Mouse (Mus musculus): Measurements from ENCODE around the gene Tnfsf15.

The Tnfsf15 gene

DNA sequence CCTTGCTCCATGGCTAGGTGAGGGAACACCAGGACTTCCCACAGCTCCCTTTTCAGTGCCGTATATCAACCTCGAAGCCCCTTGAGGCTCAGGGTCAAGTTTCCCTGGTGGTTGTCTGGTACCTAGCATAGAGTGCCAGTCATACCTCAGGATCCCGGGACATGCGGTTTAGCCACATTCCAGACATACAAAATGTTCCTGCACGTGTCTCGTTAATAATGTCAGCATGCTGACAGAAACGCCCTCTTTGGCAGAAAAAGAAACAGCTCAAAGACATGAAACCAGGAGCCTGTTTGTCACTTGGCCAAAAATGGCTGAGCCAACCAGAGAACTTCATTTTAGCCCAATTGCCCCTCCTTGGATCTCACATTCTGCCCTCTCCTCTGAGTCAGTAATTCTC lies 2.8 kb downstream of the Tnfsf15 start:
- DNase-seq (ENCODE audit: low read depth), result no peak

DNA sequence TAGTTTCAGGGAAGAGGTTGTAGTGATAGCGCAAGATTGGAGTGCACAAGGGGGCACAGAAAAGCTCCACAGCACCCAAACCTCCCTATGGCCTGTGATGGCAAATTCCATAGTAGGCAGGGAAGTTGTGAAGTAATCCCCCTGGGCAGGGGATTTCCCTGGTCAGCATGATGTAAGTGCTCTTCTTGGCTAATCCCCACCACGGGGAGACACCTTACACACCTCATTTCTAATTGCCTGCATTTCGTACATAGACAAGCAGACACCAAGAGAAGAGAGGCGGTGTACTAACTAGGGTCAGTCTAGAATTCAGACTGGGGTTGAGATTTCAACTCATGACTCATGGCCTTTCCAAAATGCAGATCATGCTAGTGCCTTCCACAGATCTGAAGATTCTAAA lies 4.2 kb downstream of the Tnfsf15 start:
- no peak for DNase-seq (ENCODE audit: low read depth)

DNA sequence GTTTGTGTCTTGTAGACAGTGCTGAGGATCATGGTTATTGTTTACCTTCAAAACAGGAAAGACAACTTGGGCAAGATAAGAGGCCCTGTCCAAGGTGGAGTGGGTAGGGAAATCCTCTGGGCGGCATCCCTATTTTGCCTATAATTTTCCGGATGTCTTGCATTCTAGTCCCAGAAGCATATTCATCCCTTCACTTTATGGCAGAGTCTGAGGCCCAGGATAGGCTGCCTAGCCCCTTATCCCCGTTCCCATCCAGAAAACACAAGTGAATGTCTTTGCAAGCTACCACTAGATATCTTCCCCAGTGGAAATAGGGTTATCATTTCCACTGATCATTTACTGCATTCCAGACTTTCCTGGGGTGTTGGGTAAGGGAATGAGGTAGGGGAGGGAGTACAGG lies 4.9 kb downstream of the Tnfsf15 start:
- no peak for DNase-seq (ENCODE audit: low read depth)

DNA sequence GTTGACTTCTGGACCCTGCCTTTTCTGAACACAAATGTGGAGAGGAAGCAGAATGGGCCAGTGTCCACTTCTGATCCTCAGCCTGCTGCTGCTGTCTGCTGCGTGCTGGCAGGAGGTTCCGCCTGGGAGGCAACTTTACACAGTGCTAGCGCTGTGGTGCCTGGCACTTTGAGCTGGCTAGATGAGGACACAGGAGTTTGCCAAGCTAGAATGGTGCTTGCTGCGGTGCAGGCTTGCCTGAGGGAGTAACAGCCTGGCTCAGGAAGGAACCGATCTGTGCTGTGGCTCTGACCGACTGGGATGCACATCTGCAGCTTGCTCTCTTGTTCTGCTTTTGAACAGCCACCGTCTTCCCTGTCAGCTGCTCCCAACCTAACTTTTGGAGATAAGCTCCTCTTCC lies 5.4 kb downstream of the Tnfsf15 start:
- no peak for DNase-seq (ENCODE audit: low read depth)

DNA sequence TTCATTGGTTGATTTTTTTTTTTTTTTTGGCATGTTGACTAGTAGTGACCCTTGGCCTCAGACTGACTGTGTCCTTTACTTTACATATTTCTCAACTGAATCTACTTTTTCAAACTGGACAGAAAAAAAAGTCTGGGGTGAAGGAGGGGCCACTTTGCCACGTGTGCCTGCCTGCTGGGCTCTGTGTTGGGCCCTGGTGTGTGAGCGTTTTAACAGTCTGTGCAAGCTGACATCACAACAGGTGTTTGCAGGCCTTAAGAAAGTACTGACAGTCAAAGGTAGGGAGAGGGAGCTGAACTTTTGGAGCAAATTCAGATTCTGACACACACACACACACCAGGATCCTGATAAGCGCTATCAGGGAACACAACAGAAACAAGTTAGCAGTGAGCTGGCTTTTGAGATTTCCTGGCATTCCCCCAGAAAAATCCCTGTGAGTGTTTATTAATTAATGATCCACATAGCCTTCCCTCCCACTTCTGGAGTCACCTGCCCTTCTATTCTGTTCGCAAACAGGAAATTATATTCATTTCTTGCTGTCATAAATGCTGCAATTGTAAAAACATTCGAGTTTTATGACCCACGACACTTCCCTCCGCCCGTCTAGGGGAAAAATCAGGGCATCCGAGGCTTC lies 6.4 kb downstream of the Tnfsf15 start:
- DNase-seq (ENCODE audit: low read depth), result no peak

DNA sequence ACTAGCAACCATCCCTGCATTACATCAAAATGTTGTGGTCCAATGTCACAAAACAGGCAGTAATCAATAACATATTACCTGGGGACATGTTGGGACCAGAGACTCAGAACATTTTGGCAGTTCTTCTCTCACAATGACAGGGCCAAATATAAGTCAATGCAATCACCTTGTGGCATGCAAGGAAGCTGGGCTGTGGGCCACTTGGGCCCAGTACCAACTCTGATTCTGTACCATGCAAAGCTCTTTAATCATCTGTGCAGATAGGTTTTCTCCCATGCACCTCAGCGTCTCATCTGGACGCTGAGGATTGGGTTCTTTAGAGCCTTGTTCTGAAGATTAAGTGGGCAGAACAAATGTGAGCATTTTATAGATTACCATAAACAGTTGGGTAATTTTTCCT lies 13.6 kb downstream of the Tnfsf15 start:
- DNase-seq (ENCODE audit: low read depth), result no peak

DNA sequence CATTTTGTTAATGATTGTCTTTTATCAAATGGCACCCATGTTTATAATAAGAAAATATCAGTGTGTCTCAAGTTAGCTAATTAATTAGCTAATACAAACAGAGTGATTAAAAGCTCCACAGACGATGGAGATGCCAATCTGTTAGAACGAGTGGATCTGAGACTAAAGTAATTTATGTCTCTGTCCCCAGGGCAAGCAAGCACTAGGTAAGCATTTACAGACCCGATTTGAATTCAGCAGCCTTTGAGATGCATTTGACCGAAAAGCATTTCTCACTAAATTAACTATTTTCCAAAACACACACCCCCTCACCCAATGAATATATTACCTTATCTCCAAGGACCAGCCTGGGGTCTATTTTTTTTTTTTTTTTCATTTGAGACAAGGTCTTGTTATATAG lies 18.2 kb downstream of the Tnfsf15 start:
- no peak for DNase-seq (ENCODE audit: low read depth)

DNA sequence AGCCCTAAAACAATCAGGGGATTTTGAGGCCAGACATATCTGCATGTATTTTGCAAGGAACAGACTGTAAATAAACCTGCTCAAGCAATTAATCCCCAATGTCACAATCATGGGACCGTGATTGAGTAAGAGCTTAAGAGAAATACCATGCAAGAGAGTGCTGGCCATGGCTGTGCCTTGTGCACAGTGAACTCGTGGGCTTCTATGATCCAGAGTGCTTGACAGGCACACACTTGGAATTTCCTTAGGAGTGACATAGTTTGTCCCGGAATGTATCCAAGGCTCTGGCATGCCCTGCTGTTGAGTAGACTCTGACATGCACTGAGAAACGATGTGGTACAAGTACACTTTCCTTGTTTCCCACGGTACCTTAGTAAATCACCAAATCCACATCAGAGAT lies 18.9 kb downstream of the Tnfsf15 start:
- no peak for DNase-seq (ENCODE audit: low read depth)

DNA sequence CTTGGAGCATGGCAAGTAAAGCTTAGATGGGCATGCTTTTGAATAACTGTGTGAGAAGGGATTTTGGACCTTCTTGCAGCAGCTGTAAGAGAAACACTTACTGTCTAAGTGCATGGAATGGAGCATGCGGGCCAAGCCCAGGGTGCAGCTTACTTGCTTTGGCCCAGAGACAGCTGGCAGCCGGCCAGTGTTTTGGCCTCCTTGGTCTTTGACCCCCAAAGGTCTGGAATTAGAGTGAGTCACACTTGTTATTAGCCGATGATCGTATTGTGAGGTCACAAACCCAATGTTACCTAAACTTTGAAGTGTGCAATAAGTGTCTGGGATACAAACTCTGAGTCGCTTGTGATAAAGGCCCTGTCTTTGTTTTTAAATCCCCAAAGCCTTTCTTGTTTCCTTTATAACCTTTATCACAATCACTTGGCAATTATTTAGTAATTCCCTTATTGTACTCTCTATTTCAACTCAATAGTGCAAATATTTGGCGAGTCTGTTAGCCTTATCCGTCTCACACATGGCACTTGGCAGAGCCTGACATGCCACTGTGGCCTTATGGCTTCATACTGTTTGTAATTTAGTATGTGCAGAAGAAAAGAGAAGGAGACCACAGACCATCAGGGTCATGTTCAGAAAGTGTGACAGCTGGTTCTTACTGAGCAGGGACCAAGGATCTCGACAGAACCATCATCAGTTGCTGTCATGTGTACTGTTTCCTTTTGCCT lies 26.8 kb downstream of the Tnfsf15 start:
- no peak for DNase-seq (ENCODE audit: low read depth)

DNA sequence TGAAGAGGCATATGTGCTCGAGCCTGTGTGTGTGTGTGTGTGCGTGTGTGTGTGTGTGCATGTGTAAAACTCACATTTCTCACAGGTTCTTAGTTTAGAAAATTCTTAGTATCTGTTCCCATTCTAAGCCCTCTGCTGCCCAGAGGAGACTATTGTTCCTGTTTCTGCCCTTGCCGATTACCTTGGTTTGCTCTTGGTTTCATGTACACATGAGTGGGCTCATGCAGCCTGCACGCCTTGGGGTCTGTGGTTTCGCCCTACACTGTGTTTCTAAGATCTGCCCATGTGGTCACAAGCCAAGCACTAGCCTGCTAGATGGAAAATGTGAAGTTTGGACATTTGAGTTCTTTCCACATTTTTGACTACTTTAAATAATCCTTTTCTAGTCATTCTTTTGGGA lies 33.0 kb downstream of the Tnfsf15 start:
- DNase-seq (ENCODE audit: low read depth), result no peak

DNA sequence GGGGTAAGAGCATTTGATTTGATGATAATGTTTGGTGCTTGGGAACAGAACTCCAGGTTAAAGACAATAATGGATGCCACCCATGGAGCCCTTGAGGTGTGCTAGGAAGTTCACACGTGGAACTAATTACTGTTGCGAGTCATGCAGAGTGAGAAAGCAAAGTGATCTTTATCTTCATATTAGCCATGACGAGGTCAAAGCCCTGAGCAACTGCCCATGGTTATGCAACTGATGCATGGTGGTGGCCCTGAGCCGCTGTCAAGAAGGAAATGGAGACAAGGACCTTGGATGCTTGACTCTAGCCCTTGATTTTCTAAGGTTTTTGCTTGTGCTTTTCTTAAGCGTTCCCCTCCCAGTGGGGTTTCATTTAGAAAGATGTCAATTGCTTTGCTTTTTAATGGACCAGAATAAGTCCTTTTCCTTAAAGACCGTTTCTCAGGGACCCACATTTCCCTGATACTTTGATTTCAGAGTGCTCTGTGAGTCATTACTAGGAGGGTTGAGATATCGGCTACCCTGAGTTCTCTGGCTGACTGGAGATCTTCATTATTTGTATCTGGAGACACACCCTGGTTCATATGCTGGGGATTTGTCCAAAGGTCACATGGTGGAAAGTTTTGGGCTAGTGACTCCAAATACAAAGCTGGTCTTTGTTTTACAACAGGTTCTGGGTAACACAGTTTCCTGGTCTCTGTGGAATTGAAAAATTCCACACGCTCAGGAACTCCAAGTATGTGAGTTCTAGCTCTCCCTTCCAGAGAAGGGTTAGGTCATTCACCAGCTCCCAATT lies 34.3 kb downstream of the Tnfsf15 start:
- no peak for DNase-seq (ENCODE audit: low read depth)

DNA sequence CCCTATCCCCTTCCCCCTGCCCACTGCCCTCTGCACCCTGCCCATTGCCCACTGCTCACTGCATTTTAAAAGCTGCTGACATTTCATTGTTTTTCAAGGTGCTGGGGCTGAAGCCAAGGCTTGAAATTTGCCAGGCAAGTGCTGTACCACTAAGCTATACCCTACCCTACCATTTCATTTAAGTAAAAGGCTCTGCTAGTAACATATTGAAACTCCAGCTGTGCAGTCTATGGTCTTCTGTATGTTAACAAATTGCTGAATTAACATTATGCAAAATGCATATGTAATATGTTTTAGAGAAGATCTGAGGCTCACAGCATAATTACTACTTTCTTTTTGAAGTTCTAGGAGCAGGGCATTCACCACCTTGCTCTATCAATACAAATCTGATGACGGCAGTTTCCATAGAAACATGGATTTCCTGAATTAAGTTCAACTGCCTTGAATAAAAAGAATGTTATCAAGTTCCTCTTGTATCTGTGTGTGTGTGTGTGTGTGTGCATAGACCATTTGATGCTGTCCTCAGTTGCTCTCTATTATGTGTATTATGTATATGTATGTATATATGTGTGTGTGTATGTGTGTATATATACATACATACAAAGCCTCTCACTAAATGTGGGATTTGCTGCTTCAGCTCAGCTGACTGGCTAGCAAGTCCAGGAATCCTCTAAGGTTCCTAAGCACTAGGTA lies 38.5 kb downstream of the Tnfsf15 start:
- no peak for DNase-seq (ENCODE audit: low read depth)

DNA sequence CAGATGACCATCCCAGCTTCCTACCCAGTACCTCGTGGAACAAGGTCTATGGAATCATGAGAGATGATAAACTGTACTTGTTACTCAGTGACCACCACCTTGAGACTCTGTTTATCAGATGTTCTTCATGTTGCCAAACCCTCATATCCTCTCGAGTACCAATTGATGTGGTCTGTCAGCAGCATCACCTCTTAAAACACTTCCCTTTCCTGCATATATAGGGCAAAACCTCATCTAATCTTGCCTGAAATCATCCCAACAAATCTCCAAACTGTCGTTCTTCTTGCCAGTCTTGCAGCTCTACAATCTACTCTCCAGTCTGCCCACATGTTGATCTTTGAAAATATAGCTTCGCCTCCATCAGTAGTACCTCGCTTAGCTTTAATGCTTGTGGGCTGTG lies 40.7 kb downstream of the Tnfsf15 start:
- no peak for DNase-seq (ENCODE audit: low read depth)

DNA sequence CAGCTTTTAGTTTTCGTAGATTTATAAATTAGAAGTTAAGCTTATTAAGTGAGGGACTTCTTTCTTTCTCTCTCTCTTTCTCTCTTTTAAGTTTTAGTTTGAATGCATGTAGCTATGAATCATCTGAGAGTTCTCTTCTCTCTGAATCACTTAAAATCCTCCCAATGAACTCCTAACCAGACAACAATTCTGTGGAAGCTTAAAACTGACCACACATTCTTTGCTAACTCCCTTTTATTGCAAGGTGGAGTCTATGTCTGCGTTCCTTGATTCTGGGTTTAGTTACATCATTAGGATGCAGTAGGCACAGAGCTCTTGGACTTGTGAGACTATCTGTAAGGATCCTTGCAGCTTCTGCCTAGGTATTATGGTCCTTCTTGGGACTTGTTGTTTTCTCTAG lies 41.2 kb downstream of the Tnfsf15 start:
- DNase-seq (ENCODE audit: low read depth), result no peak

DNA sequence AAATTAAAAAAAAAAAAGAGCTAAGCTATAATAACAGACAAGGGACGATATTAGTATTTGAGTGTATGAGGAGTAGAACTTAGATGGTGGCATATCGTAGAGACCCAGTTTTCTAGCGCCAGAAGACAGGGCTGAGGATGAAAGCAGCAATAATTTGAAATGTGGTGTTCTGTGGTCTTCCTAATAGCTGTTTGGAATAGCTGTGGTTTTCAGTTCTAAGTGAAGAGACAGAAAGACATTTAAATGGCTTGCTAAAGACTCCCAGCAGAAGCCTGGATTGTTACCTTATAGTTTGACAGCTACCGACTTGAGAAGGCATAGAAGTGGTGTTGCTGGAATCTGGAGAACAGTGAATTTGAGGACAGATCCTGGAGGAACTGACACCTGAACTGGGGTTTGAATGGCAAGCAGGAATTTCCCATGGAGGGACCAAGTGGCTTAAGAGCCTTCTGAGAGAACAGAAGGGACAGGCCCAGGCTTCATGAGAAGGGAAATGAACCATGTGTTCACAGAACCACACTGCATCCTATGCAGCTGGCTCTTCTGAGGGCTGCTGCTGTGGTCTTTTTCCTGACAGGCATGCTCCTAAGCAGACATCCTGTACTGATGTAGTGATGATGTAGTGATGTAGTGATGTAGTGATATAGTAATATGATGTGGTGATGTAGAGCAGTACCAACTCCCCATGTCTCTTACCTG lies 42.8 kb downstream of the Tnfsf15 start:
- DNase-seq (ENCODE audit: low read depth), result no peak

DNA sequence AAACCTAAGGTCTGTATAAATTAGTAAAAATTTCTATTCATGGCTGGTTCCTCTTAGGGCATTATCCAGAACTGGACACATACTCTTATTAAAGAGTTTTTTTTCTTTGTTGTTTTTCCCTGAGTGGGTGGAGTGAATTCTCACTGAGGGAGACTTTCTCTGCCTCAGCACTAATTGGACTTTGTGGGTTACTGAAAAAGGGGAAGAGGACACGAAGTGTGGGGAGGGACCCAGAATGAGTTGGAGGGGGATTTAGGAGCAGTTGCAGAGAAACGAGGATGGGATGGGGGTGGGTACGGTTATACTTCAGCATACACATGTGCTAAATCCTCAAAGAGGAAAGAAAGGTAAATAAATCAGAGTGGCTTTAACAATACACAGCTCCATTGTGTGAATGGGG lies 45.2 kb downstream of the Tnfsf15 start:
- DNase-seq (ENCODE audit: low read depth), result no peak

DNA sequence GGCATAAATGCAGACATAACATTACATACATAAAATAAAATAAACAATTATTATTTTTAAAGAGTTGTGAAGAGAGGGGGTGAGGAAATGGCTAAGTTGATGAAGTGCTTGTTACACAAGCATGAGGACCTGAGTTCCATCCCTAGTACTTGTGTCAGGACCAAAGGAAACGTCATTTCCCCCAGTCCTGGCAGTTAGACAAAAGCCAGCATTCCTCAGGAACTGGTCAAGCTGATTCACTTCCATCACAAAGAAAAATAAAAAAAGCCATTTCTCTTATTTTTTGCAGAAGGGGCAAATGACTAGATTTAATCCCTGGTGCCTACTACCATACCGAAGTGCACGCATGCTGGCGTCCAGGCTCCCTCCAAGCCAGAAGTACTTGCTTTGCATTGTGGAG lies 48.0 kb downstream of the Tnfsf15 start:
- no peak for DNase-seq (ENCODE audit: low read depth)

DNA sequence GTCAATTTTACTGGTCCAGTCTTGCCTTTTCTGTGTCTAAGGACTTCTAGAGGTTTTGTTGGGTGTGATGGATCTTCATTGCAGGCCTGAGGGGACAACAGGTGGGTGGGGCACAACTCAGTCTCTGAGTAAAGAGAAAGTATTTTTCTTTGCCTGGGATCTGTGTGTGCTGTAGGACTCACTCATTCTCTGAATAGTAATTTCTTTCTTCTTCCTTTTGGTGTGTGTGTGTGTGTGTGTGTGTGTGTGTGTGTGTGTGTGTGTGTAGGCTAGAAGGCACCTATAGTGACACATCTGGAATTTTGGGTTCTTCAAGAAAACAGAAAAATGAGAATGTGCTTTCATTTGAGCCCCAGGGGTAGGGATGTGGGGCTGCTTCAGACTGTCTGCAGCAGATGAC lies 52.6 kb downstream of the Tnfsf15 start:
- no peak for DNase-seq (ENCODE audit: low read depth)

DNA sequence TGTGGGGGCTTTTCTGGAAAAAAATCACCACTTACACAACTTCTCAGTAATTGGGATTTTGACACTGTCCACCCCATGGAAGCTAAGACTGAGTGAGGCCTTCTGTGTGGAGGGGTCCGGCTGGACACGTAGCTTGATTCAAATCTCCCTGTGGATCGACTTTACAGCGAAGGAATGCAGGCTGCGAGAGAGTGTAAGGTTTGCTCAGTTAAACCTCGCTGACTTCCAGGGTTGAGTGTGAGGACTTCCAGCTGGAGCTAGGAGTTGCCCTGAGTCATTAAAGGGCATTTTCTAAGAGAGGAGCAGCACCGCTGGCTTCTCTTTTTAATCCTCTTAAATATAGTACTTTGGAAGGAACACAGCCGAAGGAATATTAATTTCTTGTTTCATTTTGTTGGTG lies 57.5 kb downstream of the Tnfsf15 start:
- DNase-seq (ENCODE audit: low read depth), result no peak

DNA sequence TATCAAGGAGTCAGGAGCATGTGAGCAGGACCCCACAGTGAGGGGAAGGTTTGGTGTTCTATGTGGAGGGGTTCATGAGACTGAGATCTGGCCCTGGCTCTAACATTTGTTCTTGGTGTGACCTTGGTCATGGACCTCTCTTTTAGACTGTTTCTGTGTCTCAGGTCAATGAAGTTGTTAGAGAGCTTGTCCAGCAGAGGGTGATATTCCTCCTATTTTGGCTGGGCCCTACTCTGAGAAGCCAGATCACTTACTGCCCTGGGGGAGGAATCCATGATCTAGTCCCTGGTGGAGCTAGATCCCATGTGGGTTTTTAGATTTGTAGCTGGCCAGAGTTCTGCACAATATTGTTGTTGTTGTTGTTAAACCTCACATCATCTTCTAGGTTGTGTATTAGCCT lies 58.8 kb downstream of the Tnfsf15 start:
- DNase-seq (ENCODE audit: low read depth), result no peak

DNA sequence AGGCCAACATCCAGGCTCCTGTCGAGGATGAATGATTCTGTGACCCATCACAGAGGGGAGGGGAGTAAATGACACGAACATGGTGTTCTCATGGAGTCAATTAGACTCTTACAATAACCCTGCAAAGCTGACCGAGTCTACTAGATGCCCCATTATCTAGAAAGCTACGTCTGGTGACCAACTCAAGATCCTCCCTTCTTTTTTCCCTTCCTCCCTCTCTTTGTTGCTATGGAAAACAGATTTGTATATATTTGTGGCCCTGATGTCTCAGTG lies 59.7 kb downstream of the Tnfsf15 start:
- DNase-seq (ENCODE audit: low read depth), result no peak

All from c-Kit-positive CD71-positive TER-119-negative erythroid progenitor cells, embryonic 14.5 days (primary cell).